Mouse (Mus musculus) kidney, adult 2 months (tissue): ENCODE data around the gene Wars.

Source experiments
- CTCF ChIP-seq: fragments of 200-500 bp; conservative IDR thresholded peaks from 2 replicates; pipeline ENCODE4 v1.5.1; 2011; ENCODE audit warnings: low read depth, mild to moderate bottlenecking, control low read depth, low read length, moderate library complexity, mixed read lengths; ENCODE audit not compliant: insufficient read depth, insufficient read length
- POLR2A ChIP-seq: fragments of 200-500 bp; IDR thresholded peaks from one replicate; pipeline ENCODE4 v1.6.1; 2011; ENCODE audit warnings: low read depth, low read length, control low read depth

DNA sequence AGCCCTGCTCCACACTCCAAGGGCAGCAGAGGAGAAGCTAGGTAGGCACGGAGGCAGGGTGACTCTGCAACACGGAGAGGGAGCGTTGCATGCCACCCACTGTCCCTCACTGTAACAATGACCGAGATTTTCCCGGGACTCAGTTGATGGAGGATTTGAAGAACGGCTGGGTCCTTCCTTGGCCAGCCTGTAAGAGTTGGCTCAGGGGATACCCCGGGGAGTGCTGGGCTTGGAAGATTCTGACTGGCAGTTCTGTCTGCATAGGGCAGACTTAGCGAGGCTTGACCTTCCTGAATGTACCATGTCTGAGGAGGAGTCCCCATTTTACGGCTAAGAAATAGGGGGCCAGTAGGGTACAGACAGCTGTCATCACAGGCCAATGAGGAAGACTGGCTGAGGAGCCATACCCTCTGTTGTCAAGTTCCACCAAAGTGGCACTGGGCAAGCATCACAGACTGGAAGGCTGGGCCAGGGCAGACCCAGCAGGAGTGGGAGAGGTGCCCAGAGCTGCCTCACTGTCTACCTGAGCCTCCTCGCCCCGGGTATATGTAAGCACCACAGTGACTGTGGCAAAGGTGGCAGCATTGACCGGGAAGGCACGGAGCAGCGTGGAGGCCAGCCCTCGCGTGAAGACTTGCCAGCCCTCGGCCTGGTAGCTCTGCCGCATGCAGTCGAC lies 67.6 kb downstream of the Wars start:
- TF ChIP-seq CTCF = no peak
- TF ChIP-seq POLR2A = no peak
